Comparison of ENCODE assay signal across 10 mouse cellular contexts in the genomic region with DNA sequence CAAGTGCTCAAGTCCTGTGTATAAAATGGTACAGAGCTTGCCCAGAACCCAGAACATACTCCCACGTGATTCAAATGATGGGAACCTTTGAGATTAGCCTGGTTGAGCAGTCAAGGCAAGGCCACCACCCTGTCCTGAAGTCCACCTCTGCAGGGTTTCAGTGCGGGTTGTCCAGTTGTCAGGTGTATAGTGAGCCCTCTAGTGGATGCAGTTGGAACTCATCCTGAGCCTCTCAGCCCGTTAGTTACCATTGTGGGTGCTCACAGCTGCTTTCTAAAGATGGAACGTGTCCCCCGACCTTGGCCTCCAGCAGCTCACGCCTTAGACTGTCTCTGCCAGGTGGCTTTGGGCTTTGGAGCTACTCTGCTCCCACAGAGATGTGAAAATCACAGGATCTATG. TPM values are rescaled to one million over a fixed set of nuclear protein-coding genes. Genes with fewer than 3 reads are reported as not detected.
DNase-seq lines count a peak whose midpoint lies in the region; ATAC-seq and TF ChIP-seq lines count a peak whose summit lies in the region.
"Had no signal": no experiment of that assay in that cellular context is flagged by ENCODE, and none has a peak within 500 bp of the region (broad histone marks: within the 10 kb centered on the region; RNA-seq: fewer than 3 reads in every experiment).

No protein-coding gene starts in this region.

- no peak for TF ChIP-seq EP300 in MEL (IDR thresholded peaks at IDR 0.05; ENCODE audit: low read depth in 1 of 2, low read length in 2 of 2)

- intact Hi-C loops in left cerebral cortex, postnatal 25 days (cut with DNase I), result loop anchor here (5.0 kb wide), 1 partner anchor 1210 kb away; no protein-coding TSS in a partner anchor

- no peaks in the 10 kb centered on the region for H3K27me3 ChIP-seq in hindbrain, embryonic 14.5 days (ENCODE audit: control insufficient read depth, insufficient read depth, low read length)
- no peaks in the 10 kb centered on the region for H3K27me3 ChIP-seq in hindbrain, embryonic 13.5 days
- H3K27me3 ChIP-seq in MEL (ENCODE audit: control insufficient read depth in 1 of 2, insufficient read depth in 2 of 2, low read length in 2 of 2), result no peaks in the 10 kb centered on the region
- H3K27me3 ChIP-seq in hindbrain, postnatal 0 days (ENCODE audit: insufficient read depth, low read length), result no peaks in the 10 kb centered on the region
- H3K27me3 ChIP-seq: embryonic facial prominence, embryonic 12.5 days; liver, embryonic 15.5 days had no signal

- 13% methylated on average over 6 of the region's 6 CpGs for WGBS in hindbrain, embryonic 14.5 days
- WGBS in hindbrain, embryonic 13.5 days, result 15% methylated on average over 6 of the region's 6 CpGs
- 11% methylated on average over 6 of the region's 6 CpGs for WGBS in hindbrain, postnatal 0 days
- 16% methylated on average over 6 of the region's 6 CpGs for WGBS in olfactory bulb, adult 2 months

- no peaks in the 10 kb centered on the region for H3K4me1 ChIP-seq in hindbrain, embryonic 14.5 days (replicated peaks; ENCODE audit: control insufficient read depth, insufficient read depth, low read length)
- H3K4me1 ChIP-seq in hindbrain, embryonic 13.5 days (replicated peaks), result no peaks in the 10 kb centered on the region
- H3K4me1 ChIP-seq in MEL (ENCODE audit: control insufficient read depth in 1 of 2, insufficient read depth in 2 of 2, low read length in 2 of 2), result no peaks in the 10 kb centered on the region
- no peaks in the 10 kb centered on the region for H3K4me1 ChIP-seq in hindbrain, postnatal 0 days (ENCODE audit: insufficient read depth, low read length)
- H3K4me1 ChIP-seq in olfactory bulb, adult 2 months (ENCODE audit: control insufficient read depth, insufficient read depth, low read length), result no peaks in the 10 kb centered on the region
- H3K4me1 ChIP-seq: embryonic facial prominence, embryonic 12.5 days; liver, embryonic 15.5 days had no signal

- H3K4me3 ChIP-seq in hindbrain, embryonic 14.5 days (replicated peaks; ENCODE audit: low read length), result no peak overlapping the region
- H3K4me3 ChIP-seq in hindbrain, embryonic 13.5 days, result no peak overlapping the region
- H3K4me3 ChIP-seq in MEL (ENCODE audit: control insufficient read depth in 1 of 2, insufficient read depth in 1 of 2, low read depth in 2 of 2, low read length in 2 of 2), result no peak overlapping the region
- no peak overlapping the region for H3K4me3 ChIP-seq in hindbrain, postnatal 0 days (ENCODE audit: low read length)
- no peak overlapping the region for H3K4me3 ChIP-seq in olfactory bulb, adult 2 months (ENCODE audit: insufficient read depth, low read depth, low read length)
- H3K4me3 ChIP-seq: embryonic facial prominence, embryonic 12.5 days; liver, embryonic 15.5 days had no signal

- H3K9ac ChIP-seq in hindbrain, embryonic 14.5 days, result no peak overlapping the region
- H3K9ac ChIP-seq in hindbrain, embryonic 13.5 days, result no peak overlapping the region
- H3K9ac ChIP-seq in MEL (ENCODE audit: control insufficient read depth, low read depth, low read length, poor library complexity, severe bottlenecking), result no peak overlapping the region
- no peak overlapping the region for H3K9ac ChIP-seq in hindbrain, postnatal 0 days (replicated peaks; ENCODE audit: low read length)
- H3K9ac ChIP-seq: embryonic facial prominence, embryonic 12.5 days; liver, embryonic 15.5 days had no signal

- no peaks in the 10 kb centered on the region for H3K79me2 ChIP-seq in MEL (ENCODE audit: control insufficient read depth, insufficient read depth, low read length, poor library complexity)

- ATAC-seq in hindbrain, embryonic 14.5 days (ENCODE audit: low FRiP score), result no peak
- ATAC-seq in hindbrain, embryonic 13.5 days (ENCODE audit: low FRiP score), result no peak
- ATAC-seq in hindbrain, postnatal 0 days, result no peak

- TF ChIP-seq POLR2A in MEL (IDR thresholded peaks at IDR 0.05; ENCODE audit: control insufficient read depth in 1 of 2, insufficient read depth in 1 of 2, low read depth in 1 of 2, low read length in 2 of 2, poor library complexity in 1 of 2), result no peak
- TF ChIP-seq POLR2A in olfactory bulb, adult 2 months (IDR thresholded peaks at IDR 0.05; ENCODE audit: insufficient read depth, low read depth, low read length), result no peak

- no peak overlapping the region for H3K4me2 ChIP-seq in hindbrain, embryonic 14.5 days (replicated peaks)
- H3K4me2 ChIP-seq in hindbrain, embryonic 13.5 days, result no peak overlapping the region
- no peak overlapping the region for H3K4me2 ChIP-seq in hindbrain, postnatal 0 days (ENCODE audit: low read depth, low read length)
- H3K4me2 ChIP-seq: embryonic facial prominence, embryonic 12.5 days; liver, embryonic 15.5 days had no signal

- H3K9me3 ChIP-seq in hindbrain, embryonic 14.5 days (ENCODE audit: control insufficient read depth, low read length), result no peaks in the 10 kb centered on the region
- H3K9me3 ChIP-seq in hindbrain, embryonic 13.5 days, result no peaks in the 10 kb centered on the region
- H3K9me3 ChIP-seq in MEL (replicated peaks; ENCODE audit: insufficient read depth, low read length), result no peaks in the 10 kb centered on the region
- no peaks in the 10 kb centered on the region for H3K9me3 ChIP-seq in hindbrain, postnatal 0 days (ENCODE audit: low read length)
- H3K9me3 ChIP-seq: embryonic facial prominence, embryonic 12.5 days; liver, embryonic 15.5 days had no signal

- DNase-seq in hindbrain, embryonic 14.5 days (ENCODE audit: low spot score), result peak; percentile 64
- DNase-seq in MEL (ENCODE audit: low read depth, low spot score), result peak; percentile 9
- peak; percentile 53 for DNase-seq in cerebellum, adult 8-10 months
- DNase-seq in hindbrain, postnatal 0 days (ENCODE audit: low spot score), result peak; percentile 70
- DNase-seq in left cerebral cortex, postnatal 25 days (ENCODE audit: low spot score in 2 of 2), result peak; percentile 56 to 60
- DNase-seq in B cell, adult 2 months, result no peak

- H3K27ac ChIP-seq in hindbrain, embryonic 14.5 days, result no peak overlapping the region
- no peak overlapping the region for H3K27ac ChIP-seq in hindbrain, embryonic 13.5 days
- H3K27ac ChIP-seq in MEL (ENCODE audit: control insufficient read depth, low read depth, low read length), result no peak overlapping the region
- H3K27ac ChIP-seq in hindbrain, postnatal 0 days, result no peak overlapping the region
- H3K27ac ChIP-seq in olfactory bulb, adult 2 months (ENCODE audit: insufficient read depth, low read depth, low read length), result no peak overlapping the region
- H3K27ac ChIP-seq: embryonic facial prominence, embryonic 12.5 days; liver, embryonic 15.5 days had no signal

- 0 out of 2 replicates have a peak, but pooled peaks have one; percentile 9 for TF ChIP-seq RAD21 in MEL (IDR thresholded peaks at IDR 0.05; ENCODE audit: low read depth, low read length)

- peak; percentile 29 to 47 (median 29); a peak in 5 of 6 replicates for TF ChIP-seq CTCF in MEL (IDR thresholded peaks at IDR 0.05 in 2 of 3, conservative IDR thresholded peaks at IDR 0.05 in 1 of 3; ENCODE audit: control insufficient read depth in 1 of 3, insufficient read depth in 1 of 3, low read depth in 2 of 3, low read length in 3 of 3, poor library complexity in 1 of 3, severe bottlenecking in 1 of 3)
- TF ChIP-seq CTCF in hindbrain, postnatal 0 days (IDR thresholded peaks at IDR 0.05; ENCODE audit: low read depth), result peak; percentile 84
- peak; percentile 28; the same call in 1 of the 2 replicates for TF ChIP-seq CTCF in olfactory bulb, adult 2 months (IDR thresholded peaks at IDR 0.05; ENCODE audit: insufficient read depth, low read depth, low read length)

- no peaks in the 10 kb centered on the region for H3K36me3 ChIP-seq in hindbrain, embryonic 14.5 days (replicated peaks; ENCODE audit: control insufficient read depth, insufficient read depth)
- no peaks in the 10 kb centered on the region for H3K36me3 ChIP-seq in hindbrain, embryonic 13.5 days
- no peaks in the 10 kb centered on the region for H3K36me3 ChIP-seq in MEL (ENCODE audit: control insufficient read depth in 1 of 2, insufficient read depth in 2 of 2, low read length in 2 of 2)
- H3K36me3 ChIP-seq in hindbrain, postnatal 0 days (ENCODE audit: insufficient read depth, low read length), result no peaks in the 10 kb centered on the region
- H3K36me3 ChIP-seq: embryonic facial prominence, embryonic 12.5 days; liver, embryonic 15.5 days had no signal

TF ChIP-seq in MEL, 35 proteins besides CTCF, POLR2A, EP300 and RAD21:
- TF ChIP-seq TCF12 (IDR thresholded peaks at IDR 0.05; ENCODE audit: low read depth, low read length), result no peak
- no peak for TF ChIP-seq ETS1 (IDR thresholded peaks at IDR 0.05; ENCODE audit: low read depth, low read length)
- TF ChIP-seq GABPA (IDR thresholded peaks at IDR 0.05; ENCODE audit: low read depth, low read length), result no peak
- peak; percentile 31 for TF ChIP-seq SMC3 (IDR thresholded peaks at IDR 0.05; ENCODE audit: low read depth, low read length)
TF ChIP-seq in MEL: peak in this region for 1.

RNA-seq across cellular contexts. Expression of gene Ptprt, which starts 21.7 kb away (rescaled TPM):
- 19.7 and 21.5 TPM in 2 replicates for polyA plus RNA-seq in hindbrain, embryonic 14.5 days (2014; fragmentation: Nextera tagmentation; extraction: Ambion mirVana)
- polyA plus RNA-seq in hindbrain, embryonic 13.5 days (2015; fragmentation: Nextera tagmentation; extraction: Ambion mirVana), result 8.0 and 8.4 TPM in 2 replicates
- not detected in 2 replicates for total RNA-seq in MEL (2012; rRNA removed)
- not detected for polyA plus RNA-seq in MEL (2012; ENCODE audit: insufficient read depth in 1 of 2, insufficient read length in 2 of 2, low read depth in 1 of 2, low replicate concordance in 2 of 2, missing spikeins in 1 of 2)
- 68.3 and 77.2 TPM in 2 replicates for total RNA-seq in hindbrain, postnatal 0 days (2014; rRNA removed)
- 13.0 and 15.7 TPM in 2 replicates for polyA plus RNA-seq in hindbrain, postnatal 0 days (2015; fragmentation: Nextera tagmentation; extraction: Ambion mirVana)
- 100 to 1,000 TPM in 1 of 2 experiments, 10 to 100 TPM in 1; 94.2 to 103 TPM for total RNA-seq in left cerebral cortex, postnatal 25 days (2021)
- polyA plus RNA-seq in olfactory bulb, adult 2 months (2012; ENCODE audit: insufficient read depth, insufficient read length, low replicate concordance, missing spikeins), result 33.3 TPM in 1 of 2 replicates, not detected in the other

Comparison
In these comparisons a context has a peak if more than half of its experiments do, and no peak if none do; other contexts are left out.
1. DNase-seq: peak in hindbrain, embryonic 14.5 days (single experiment), MEL (single experiment), cerebellum, adult 8-10 months (single experiment), hindbrain, postnatal 0 days (single experiment) and left cerebral cortex, postnatal 25 days (2 of 2); none in B cell, adult 2 months (0 of 2).
2. CTCF ChIP-seq: peak in every context shown above with its lines; median percentile 84 in hindbrain, postnatal 0 days; 29 in MEL; 28 in olfactory bulb, adult 2 months.